Mouse (Mus musculus): ENCODE data around the gene Stk32b.

The Stk32b gene

GRCm38 (mm10) chr5:37670781-37671180 is 46.2 kb downstream of the Stk32b start:
- intact Hi-C loops (cut with DNase I) = no loop called here

- intact Hi-C loops (cut with DNase I) = no loop called here
Observed at GRCm38 (mm10) chr5:37664962-37665361, 52.0 kb downstream of the Stk32b start.

GRCm38 (mm10) chr5:37659177-37659576 is 57.8 kb downstream of the Stk32b start:
- intact Hi-C loops (cut with DNase I) = no loop called here

DNA sequence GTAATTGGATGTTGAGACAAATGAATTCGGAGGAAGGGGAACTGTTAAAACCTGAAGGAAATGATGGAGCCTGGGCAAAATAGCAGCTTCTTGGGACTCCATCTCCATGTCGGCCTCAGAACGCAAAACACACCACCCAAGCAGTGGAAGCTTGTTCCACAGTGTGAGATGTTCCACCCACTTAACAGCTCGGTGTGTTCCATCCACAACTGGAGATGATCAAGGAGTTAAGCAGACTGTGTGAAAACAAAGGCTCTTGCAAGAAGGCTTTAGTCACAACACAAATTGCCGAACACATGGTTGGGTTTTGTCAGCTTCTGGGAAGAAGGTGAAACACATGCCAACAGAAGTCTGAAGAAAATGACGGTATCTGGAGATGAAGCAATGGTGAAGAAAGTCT is 59.2 kb downstream of the Stk32b start:
- intact Hi-C loops (cut with DNase I) = no loop called here

DNA sequence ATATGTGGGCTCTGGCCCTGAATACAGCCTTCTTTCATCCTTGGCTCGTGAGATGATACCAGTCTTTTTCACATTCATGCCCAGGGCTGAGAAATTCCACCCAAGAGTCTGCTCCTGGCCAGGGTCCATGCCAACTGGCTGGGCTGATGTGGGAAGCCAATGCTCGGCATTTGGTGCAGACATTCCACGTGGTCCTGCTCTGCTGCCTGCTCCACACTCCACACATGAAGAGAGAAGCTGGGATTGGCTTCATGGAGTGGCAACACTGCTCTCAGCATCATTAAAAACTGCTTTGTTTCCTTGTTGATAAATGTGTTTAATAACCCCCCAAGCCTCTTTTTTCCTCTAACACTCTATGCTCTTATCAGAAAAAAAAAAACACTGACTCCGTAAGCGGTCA is 61.8 kb downstream of the Stk32b start:
- intact Hi-C loops (cut with DNase I) = no loop called here

GRCm38 (mm10) chr5:37650681-37651211 is 66.2 kb downstream of the Stk32b start:
- intact Hi-C loops (cut with DNase I) = no loop called here

DNA sequence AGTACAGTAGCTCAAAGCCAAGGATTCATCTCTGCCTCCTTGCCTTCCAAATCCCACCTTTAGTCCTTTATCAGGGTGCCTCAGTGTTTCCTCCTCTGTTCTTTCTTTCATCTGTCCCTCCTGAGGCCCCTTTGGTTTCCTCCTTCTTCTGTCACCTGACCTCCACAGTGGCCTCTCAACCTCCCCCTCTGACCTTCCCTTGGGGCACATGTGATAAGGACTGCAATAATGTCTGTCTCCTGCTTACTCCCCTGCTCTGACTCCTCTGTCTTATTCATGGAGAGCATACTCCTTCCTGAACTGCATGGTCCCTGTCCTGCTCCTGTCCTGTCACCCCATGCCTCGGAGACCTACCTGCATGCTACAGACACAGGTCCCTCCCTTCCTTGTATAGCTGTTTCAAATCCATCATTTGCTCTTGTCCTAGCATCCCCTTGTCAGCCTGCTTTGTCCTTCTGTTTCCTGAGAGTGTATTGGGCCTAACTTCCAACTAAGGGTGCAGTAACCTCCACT is 66.8 kb downstream of the Stk32b start:
- intact Hi-C loops (cut with DNase I) = no loop called here

GRCm38 (mm10) chr5:37644082-37644481 is 72.9 kb downstream of the Stk32b start:
- intact Hi-C loops (cut with DNase I) = no loop called here

GRCm38 (mm10) chr5:37642486-37642885 is 74.5 kb downstream of the Stk32b start:
- intact Hi-C loops (cut with DNase I) = no loop called here

DNA sequence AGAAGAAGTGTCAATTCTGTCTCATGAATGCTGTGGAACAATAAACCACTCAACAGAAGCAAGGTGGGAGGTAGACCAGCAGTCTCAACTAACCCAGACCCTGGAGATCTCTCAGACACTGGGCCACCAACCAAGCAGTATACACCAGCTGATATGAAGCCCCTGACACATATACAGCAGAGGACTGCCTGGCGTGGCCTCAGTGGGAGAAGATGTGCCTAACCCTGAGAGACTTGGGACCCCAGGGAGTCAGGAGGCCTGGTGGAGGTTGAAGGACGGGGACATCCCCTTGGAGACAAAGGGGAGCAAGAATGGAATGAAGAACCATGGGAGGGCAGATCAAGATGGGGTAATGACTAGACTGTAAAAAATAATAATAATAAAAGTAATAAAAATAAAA is 82.2 kb downstream of the Stk32b start:
- intact Hi-C loops (cut with DNase I) = no loop called here

DNA sequence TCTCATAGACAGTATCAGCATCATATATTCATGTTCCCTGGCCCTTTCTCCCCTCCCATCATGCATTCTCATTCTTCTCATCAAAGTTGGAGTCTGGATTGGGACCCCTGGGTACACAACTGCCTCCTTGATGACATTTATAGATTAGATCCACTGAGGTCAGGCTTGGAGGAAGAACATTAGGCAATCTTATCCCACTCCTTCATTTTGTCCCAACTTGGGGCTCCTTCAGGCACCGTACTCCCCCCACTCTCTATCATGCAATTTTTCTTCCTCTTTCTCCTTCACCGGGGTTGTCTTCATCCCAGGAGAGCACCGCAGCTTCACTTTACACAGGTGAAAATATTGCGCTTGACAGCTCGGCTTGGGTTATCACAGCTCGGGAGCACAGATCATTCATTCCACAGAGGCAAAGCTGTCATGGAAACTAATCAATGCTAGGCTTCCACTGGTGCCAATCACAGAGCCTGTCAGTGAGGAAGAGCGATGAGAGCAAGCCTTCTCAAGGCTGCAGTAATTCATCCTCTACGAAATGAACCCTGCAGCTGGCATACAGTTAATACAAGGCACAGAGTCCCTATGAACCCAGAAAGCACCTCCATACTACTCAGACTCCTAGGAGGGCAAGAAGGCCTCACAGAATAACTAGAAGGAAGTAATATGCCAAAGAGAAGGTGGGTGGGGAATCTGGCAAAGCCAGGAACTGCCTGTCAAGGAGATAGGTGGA is 89.4 kb downstream of the Stk32b start:
- intact Hi-C loops (cut with DNase I) = no loop called here

DNA sequence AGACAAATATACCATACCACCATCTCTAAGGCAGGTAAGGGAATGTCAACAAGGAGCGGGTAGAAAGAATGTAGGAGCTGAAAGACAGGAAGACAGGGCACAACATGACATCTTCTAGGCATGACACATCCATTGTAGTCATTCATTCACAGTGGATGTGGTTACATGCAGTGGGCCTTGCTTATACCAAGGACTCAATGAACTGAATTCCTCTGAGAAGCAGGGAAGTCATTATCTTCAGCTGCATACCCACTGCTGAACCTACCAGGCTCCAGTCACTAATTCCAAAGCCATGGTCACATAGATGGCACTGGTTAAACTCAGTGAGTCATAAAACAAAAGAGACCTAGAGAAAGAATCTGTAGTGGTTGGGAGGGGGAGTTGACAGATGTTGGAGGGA is 105.1 kb downstream of the Stk32b start:
- intact Hi-C loops (cut with DNase I) = no loop called here

- intact Hi-C loops (cut with DNase I) = no loop called here
Observed at GRCm38 (mm10) chr5:37599566-37599965, 117.4 kb downstream of the Stk32b start.

GRCm38 (mm10) chr5:37598271-37598670 is 118.7 kb downstream of the Stk32b start:
- intact Hi-C loops (cut with DNase I) = no loop called here

- intact Hi-C loops (cut with DNase I) = no loop called here
Observed at GRCm38 (mm10) chr5:37592411-37592810, 124.6 kb downstream of the Stk32b start.

GRCm38 (mm10) chr5:37587861-37588260 is 129.1 kb downstream of the Stk32b start:
- intact Hi-C loops (cut with DNase I) = no loop called here

DNA sequence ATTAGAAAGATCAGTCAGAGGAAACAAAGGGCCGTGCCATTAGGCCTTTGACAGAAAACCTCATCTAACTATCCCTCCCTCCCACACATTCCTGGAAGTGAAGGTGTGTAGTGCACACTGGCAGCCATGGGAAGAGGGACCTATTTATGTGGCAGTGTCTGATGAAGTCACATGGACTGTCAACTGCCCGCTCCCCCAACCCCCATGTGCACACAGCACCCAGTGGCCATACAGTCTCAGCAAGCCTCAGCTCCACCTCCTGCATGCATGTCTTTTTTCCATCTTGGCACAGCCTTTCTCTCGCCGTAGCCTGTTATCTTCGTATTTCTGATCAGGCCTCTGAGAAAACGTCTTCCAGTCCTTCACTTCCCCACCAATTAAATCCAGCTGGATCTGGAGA is 130.9 kb downstream of the Stk32b start:
- intact Hi-C loops (cut with DNase I) = no loop called here

DNA sequence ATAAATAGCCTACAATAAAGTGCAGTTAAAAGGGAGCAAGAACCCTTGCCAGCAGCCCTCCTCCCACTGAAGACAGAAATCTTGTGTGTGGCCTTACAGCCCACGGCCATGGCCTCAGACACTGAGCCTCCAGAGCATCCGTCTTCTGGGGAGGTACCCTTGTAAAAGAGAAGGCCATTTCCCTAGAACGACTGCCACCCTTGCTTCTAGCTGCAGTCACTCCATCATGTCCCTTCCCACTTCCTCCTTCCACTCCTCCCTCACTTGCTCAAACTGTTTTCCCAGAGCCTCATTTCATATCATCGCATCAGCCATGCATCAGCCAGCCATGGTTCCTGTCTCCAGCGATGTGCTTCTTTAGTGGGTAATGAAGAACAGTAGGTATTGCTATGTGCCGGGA is 141.5 kb downstream of the Stk32b start:
- intact Hi-C loops (cut with DNase I) = no loop called here

DNA sequence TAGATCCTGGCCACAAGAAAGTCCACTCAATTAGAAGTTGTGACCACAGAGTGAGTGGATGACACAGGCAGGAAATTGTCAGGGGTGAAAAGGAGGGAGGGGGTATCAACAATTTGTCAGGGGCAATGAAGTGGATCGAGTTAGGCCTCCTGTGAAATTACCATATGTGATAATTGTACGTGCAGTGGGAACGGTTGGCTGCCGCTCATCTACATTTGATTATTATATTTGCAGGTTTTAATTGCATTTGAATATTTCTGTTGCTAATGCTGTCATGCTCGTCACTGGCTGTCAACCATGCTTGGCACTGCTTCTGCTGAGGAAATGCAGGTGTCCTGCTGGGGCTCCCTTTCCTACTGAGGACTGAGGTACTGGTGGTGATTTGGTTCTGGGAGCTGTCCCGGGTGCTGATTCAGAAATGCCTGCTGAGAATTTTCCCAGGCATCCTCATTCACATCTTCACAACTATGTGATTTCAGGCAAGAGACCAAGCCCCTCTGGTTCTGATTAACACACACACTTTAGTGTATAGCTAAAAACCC is 159.6 kb downstream of the Stk32b start:
- intact Hi-C loops (cut with DNase I) = no loop called here

- intact Hi-C loops (cut with DNase I) = no loop called here
Observed at GRCm38 (mm10) chr5:37554231-37554630, 162.7 kb downstream of the Stk32b start.

GRCm38 (mm10) chr5:37551649-37552048 is 165.3 kb downstream of the Stk32b start:
- intact Hi-C loops (cut with DNase I) = no loop called here

DNA sequence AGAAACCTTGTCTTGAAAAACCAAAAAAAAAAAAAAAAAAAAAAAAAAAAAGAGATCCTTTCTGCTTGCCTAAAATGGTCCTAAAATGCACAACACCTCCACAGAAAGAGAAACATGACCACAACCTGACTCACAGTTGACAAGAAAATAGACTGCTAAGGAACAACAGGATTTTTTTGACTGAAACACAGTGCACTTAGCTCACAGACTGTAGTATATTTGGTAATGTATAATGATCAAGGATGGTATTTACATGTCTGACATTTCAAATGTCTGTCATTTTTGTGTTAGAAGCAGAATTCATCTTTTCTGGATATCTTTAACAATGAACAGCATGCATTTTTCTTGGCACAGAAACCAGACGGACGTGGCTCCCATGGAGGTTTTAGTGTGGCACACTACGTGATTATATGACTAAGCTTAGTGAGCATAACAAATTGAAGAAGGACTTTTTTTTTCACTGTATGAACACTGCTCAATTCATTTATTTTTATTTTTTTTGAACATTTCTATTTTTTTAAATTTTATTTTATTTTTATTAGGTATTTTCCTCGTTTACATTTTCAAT is 181.2 kb downstream of the Stk32b start:
- intact Hi-C loops (cut with DNase I) = no loop called here

DNA sequence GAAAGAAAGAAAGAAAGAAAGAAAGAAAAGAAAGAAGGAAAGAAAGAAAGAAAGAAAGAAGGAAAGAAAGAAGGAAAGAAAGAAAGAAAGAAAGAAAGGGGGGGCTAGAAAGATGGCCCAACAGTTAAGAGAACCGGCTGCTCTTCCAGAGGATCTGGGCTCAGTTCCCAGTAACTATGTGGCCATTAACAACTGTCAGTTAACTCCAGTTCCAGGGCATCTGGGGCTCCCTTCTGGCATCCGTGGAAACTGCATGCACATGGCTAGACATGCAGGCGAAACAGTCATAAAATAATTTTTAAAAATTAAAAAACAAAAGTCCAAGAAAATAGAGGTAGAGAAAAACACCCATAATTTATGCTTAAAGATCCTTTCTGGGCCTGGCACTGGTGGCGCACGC is 181.7 kb downstream of the Stk32b start:
- intact Hi-C loops (cut with DNase I) = no loop called here

Data from adrenal gland (tissue).